Mouse (Mus musculus): Measurements from ENCODE around the gene Rfx2.

The Rfx2 gene

DNA sequence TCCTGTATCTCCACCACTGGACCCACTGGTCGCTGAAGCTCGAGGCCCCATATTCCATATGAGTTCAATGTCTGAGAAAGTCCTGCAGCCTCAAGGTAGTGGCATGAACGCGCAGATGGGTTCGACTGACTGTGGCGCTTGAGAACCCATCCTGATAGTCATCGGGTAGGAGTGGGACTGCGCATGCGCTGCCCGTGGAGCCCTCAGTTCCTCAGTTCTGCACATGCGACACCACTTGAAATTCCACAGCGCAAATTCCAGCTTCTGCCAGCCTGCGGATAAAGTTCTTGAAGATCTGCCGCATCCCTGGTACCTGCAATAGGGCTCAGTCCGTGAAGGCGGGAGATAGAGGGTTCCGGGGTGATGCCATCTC is 90.0 kb downstream of the Rfx2 start:
- no peak for DNase-seq

- no peak for DNase-seq
Observed at GRCm38 (mm10) chr17:56740118-56740787, 90.6 kb downstream of the Rfx2 start.

DNA sequence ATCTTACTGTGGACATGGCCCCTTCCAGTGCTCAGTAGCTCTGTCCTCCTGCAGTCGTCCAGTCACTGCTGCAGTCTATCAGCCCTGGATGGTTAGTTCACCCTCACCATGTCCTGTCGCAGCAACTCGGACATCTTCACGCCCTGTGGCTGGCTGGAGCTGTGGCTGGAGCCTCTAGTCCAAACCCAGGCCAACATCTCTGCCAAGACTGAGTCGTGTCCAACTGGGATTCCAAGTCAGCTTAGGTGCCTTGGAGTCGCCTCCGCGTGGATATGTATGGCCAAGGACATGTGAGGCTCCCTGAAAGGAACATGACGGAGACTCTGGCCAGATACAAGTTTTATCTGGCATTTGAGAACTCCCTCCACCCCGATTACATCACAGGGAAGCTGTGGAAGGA is 92.6 kb downstream of the Rfx2 start:
- no peak for DNase-seq

GRCm38 (mm10) chr17:56736534-56736933 is 94.3 kb downstream of the Rfx2 start:
- DNase-seq, result no peak

DNA sequence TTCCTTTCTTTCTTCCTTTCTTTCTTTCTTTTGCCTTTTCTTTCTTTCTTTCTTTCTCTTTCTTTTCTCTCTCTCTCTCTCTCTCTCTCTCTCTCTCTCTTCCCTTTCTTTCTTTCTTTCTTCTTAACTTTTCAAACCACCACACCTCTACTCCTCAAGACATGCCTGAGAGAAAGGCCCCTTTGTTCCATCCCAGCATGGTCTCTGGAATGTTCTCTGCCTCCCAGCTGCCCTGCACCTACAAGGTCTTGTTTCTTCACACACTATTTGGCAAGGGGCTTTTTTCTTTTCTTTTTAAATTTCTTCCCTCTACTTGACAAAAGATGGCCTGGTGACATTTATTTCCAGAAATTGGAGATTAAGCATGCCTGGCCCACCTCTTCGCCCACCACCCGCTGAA is 101.2 kb downstream of the Rfx2 start:
- no peak for DNase-seq

DNA sequence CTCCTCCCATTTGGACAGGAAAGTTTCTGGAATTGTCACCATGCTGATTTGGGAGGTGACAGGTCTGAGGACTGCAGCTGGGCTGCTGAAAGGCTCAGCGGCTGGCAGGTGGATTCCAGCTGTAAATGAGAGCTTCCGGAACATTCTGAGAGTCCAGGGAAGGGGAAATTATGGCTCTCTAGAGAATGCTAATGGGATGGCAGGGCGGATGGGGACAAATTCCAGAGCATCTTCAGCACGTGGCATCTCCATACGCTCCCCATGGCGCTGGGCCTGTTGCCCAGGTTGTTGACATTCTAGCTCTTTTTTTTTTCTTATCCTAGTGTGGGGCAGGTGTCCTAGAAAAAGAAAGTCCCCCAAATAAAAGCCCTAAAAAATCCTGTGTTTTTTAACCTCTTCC is 101.7 kb downstream of the Rfx2 start:
- DNase-seq, result no peak

DNA sequence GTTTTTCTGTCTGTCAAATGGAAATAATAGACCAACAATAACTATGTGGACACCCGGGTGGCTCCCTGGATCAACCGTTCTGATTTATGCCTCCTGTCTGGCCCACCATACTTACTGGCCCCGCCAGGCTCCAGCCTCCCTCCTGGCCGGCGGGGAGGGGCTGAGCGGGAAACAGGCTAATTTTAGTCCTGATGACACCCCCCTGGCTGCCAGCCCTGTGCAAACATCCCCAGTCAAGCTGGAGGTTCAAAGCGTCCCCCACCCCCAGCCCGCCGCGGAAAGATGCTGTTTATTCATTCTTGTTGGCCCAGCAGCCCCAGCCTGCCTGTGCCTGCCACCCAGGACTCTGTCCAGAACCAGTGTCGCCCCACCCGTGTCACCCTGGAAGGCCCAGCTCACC is 102.7 kb downstream of the Rfx2 start:
- no peak for DNase-seq

DNA sequence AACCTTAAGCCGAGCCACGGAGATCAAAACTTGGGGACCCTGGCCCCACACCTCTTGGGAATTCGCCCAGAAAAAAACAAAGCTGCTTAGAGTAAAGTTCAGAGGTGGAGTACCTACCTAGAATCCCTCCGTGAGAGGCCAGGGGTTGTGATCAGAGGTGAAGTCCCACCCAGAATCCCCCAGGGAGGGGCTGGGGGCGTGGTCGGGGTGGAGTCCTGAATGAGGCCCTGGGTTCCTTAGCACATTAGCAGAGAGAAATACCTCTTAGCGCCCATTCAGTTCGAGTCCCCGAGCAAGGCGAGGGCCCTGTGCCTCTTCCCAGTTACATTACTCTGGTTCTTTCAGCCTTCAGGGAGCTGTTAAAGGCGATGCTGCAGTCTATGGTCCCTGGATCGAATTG is 103.2 kb downstream of the Rfx2 start:
- no peak for DNase-seq

GRCm38 (mm10) chr17:56727029-56727649 is 103.7 kb downstream of the Rfx2 start:
- DNase-seq, result no peak
